Mouse (Mus musculus) CH12.LX (cell line): Measurements from ENCODE around the gene Clec12a. TPM values are rescaled to one million over a fixed set of nuclear protein-coding genes. Genes with fewer than 3 reads are reported as not detected.
A peak's percentile ranks its signal among the peaks of the same experiment; 100 is the strongest.
"Not testable (repeated sequence)": the region's sequence is repeated elsewhere in the genome, so short reads cannot be mapped to it uniquely, and the experiment has no call there.

Experiments
- DNase-seq: peaks from one replicate; pipeline ENCODE4 v3.0.0-alpha.2; 2013; ENCODE audit errors: extremely low read depth
- H3K27ac ChIP-seq: 2 replicates; pipeline ENCODE4 v1.5.1; 2012; ENCODE audit warnings: low read depth, mild to moderate bottlenecking, control low read depth, moderate library complexity; ENCODE audit not compliant: insufficient read depth
- H3K27me3 ChIP-seq: replicated peaks from 2 replicates; pipeline ENCODE3; 2012; ENCODE audit warnings: inconsistent platforms
- H3K36me3 ChIP-seq, 2 experiments: replicated peaks in 1 of 2; 2 replicates each; pipeline versions ENCODE3 to v1.6.1; 2012; ENCODE audit warnings: inconsistent platforms in 1 of 2, low read length in 1 of 2, mild to moderate bottlenecking in 1 of 2, mixed read lengths in 1 of 2, moderate library complexity in 1 of 2; ENCODE audit not compliant: control insufficient read depth in 1 of 2, insufficient read depth in 1 of 2
- H3K4me1 ChIP-seq, 2 experiments: 2 replicates each; pipeline ENCODE4 v1.6.1; 2012; ENCODE audit warnings: inconsistent platforms in 1 of 2, moderate library complexity in 1 of 2; ENCODE audit not compliant: insufficient read depth in 2 of 2, control insufficient read depth in 1 of 2
- H3K4me2 ChIP-seq: 2 replicates; pipeline ENCODE4 v1.6.1; 2012; ENCODE audit warnings: low read depth, mild to moderate bottlenecking, control low read depth; ENCODE audit not compliant: poor library complexity, insufficient read depth, severe bottlenecking
- H3K4me3 ChIP-seq, 3 experiments: fragments of 150-350 bp in 1 of 3; sonication (generic) in 1 of 3; replicated peaks in 1 of 3; 2 replicates each; pipeline versions ENCODE3 to v1.5.1; 2011 to 2012; ENCODE audit warnings: low read depth in 2 of 3, low read length in 2 of 3, mild to moderate bottlenecking in 2 of 3, moderate library complexity in 2 of 3, control low read depth in 1 of 3, improper control_type of control experiment in 1 of 3, inconsistent platforms in 1 of 3, mixed read lengths in 1 of 3; ENCODE audit not compliant: poor library complexity in 1 of 3
- H3K79me2 ChIP-seq: replicated peaks from 2 replicates; pipeline ENCODE4 v1.6.1; 2012; ENCODE audit warnings: mild to moderate bottlenecking, moderate library complexity; ENCODE audit not compliant: control insufficient read depth, poor library complexity, insufficient read depth, severe bottlenecking; ENCODE audit errors: extremely low read depth
- H3K9ac ChIP-seq: 2 replicates; pipeline ENCODE4 v1.6.1; 2012; ENCODE audit warnings: low read depth, mild to moderate bottlenecking, control low read depth, moderate library complexity; ENCODE audit not compliant: insufficient read depth
- H3K9me3 ChIP-seq: replicated peaks from 2 replicates; pipeline ENCODE3; 2012; ENCODE audit warnings: low read length, inconsistent platforms, mixed read lengths
- BHLHE40 ChIP-seq: IDR thresholded peaks from 2 replicates; pipeline ENCODE4 v1.6.1; 2011; ENCODE audit warnings: mild to moderate bottlenecking, low read depth, low read length, improper control_type of control experiment
- CHD1 ChIP-seq: IDR thresholded peaks from 2 replicates; pipeline ENCODE4 v1.6.1; 2012; ENCODE audit warnings: low read depth, low read length, improper control_type of control experiment, inconsistent platforms
- CTCF ChIP-seq, 2 experiments: IDR thresholded peaks in 1 of 2; conservative IDR thresholded peaks in 1 of 2; 2 replicates each; pipeline ENCODE4 v1.5.1; 2011 to 2012; ENCODE audit warnings: low read depth in 2 of 2, low read length in 2 of 2, improper control_type of control experiment in 1 of 2, inconsistent platforms in 1 of 2, mild to moderate bottlenecking in 1 of 2, moderate library complexity in 1 of 2
- E2F4 ChIP-seq: IDR thresholded peaks from 2 replicates; pipeline ENCODE4 v1.6.1; 2011; ENCODE audit warnings: low read depth, low read length, improper control_type of control experiment; ENCODE audit not compliant: insufficient replicate concordance
- ETS1 ChIP-seq: conservative IDR thresholded peaks from 2 replicates; pipeline ENCODE4 v1.6.1; 2012; ENCODE audit warnings: low read depth, mild to moderate bottlenecking, inconsistent platforms, low read length, improper control_type of control experiment, moderate library complexity
- GABPA ChIP-seq: IDR thresholded peaks from 2 replicates; pipeline ENCODE4 v1.6.1; 2012; ENCODE audit warnings: low read depth, low read length, improper control_type of control experiment, inconsistent platforms; ENCODE audit not compliant: insufficient replicate concordance
- IRF4 ChIP-seq: IDR thresholded peaks from 2 replicates; pipeline ENCODE4 v1.6.1; 2014; ENCODE audit warnings: low read depth, mild to moderate bottlenecking, inconsistent platforms, low read length, improper control_type of control experiment
- JUND ChIP-seq: conservative IDR thresholded peaks from 2 replicates; pipeline ENCODE4 v1.6.1; 2011; ENCODE audit warnings: low read depth, low read length, improper control_type of control experiment
- KAT2A ChIP-seq: IDR thresholded peaks from 2 replicates; pipeline ENCODE4 v1.6.1; 2012; ENCODE audit warnings: low read length, improper control_type of control experiment, inconsistent platforms; ENCODE audit not compliant: insufficient replicate concordance
- MAFK ChIP-seq: IDR thresholded peaks from 2 replicates; pipeline ENCODE4 v1.6.1; 2011; ENCODE audit warnings: low read length, improper control_type of control experiment; ENCODE audit not compliant: insufficient replicate concordance
- MAX ChIP-seq: IDR thresholded peaks from 2 replicates; pipeline ENCODE4 v1.6.1; 2011; ENCODE audit warnings: low read length, improper control_type of control experiment
- MAZ ChIP-seq: IDR thresholded peaks from 2 replicates; pipeline ENCODE4 v1.6.1; 2012; ENCODE audit warnings: low read depth, mild to moderate bottlenecking, inconsistent platforms, low read length, improper control_type of control experiment, moderate library complexity
- MXI1 ChIP-seq: IDR thresholded peaks from 2 replicates; pipeline ENCODE4 v1.6.1; 2011; ENCODE audit warnings: mild to moderate bottlenecking, low read depth, low read length, improper control_type of control experiment
- NELFE ChIP-seq: IDR thresholded peaks from 2 replicates; pipeline ENCODE4 v1.6.1; 2011; ENCODE audit warnings: low read depth, low read length, improper control_type of control experiment
- NRF1 ChIP-seq: IDR thresholded peaks from 2 replicates; pipeline ENCODE4 v1.6.1; 2014; ENCODE audit warnings: low read depth, mild to moderate bottlenecking, inconsistent platforms, low read length, improper control_type of control experiment, moderate library complexity
- POLR2A ChIP-seq: IDR thresholded peaks from 2 replicates; pipeline ENCODE4 v1.6.1; 2011; ENCODE audit warnings: low read depth, mild to moderate bottlenecking, improper control_type of control experiment, low read length
- POLR2AphosphoS2 ChIP-seq: IDR thresholded peaks from 2 replicates; pipeline ENCODE4 v1.6.1; 2011; ENCODE audit warnings: low read depth, low read length, improper control_type of control experiment
- RAD21 ChIP-seq: IDR thresholded peaks from 2 replicates; pipeline ENCODE4 v1.6.1; 2011; ENCODE audit warnings: low read depth, mild to moderate bottlenecking, low read length, improper control_type of control experiment, moderate library complexity
- TBP ChIP-seq: conservative IDR thresholded peaks from 2 replicates; pipeline ENCODE4 v1.6.1; 2011; ENCODE audit warnings: low read depth, low read length, improper control_type of control experiment
- TCF12 ChIP-seq: IDR thresholded peaks from 2 replicates; pipeline ENCODE4 v1.6.1; 2014; ENCODE audit warnings: low read depth, mild to moderate bottlenecking, inconsistent platforms, low read length, improper control_type of control experiment
- UBTF ChIP-seq: IDR thresholded peaks from 2 replicates; pipeline ENCODE4 v1.6.1; 2012; ENCODE audit warnings: low read depth, mild to moderate bottlenecking, inconsistent platforms, low read length, improper control_type of control experiment, moderate library complexity
- USF1 ChIP-seq: IDR thresholded peaks from 2 replicates; pipeline ENCODE4 v1.6.1; 2014; ENCODE audit warnings: low read depth, mild to moderate bottlenecking, inconsistent platforms, low read length, improper control_type of control experiment
- USF2 ChIP-seq: conservative IDR thresholded peaks from 2 replicates; pipeline ENCODE4 v1.6.1; 2011; ENCODE audit warnings: low read depth, low read length, improper control_type of control experiment
- ZC3H11A ChIP-seq: IDR thresholded peaks from 2 replicates; pipeline ENCODE4 v1.6.1; 2012; ENCODE audit warnings: low read depth, mild to moderate bottlenecking, inconsistent platforms, low read length, improper control_type of control experiment
- ZKSCAN1 ChIP-seq: IDR thresholded peaks from 2 replicates; pipeline ENCODE4 v1.6.1; 2012; ENCODE audit warnings: low read depth, inconsistent platforms, low read length, improper control_type of control experiment, borderline replicate concordance
- dilution Hi-C: fragments of 300-500 bp; cut with MboI; formaldehyde crosslinking; loops from 2 replicates; pipeline ENCODE4 v1.14.3; 2020; ENCODE audit warnings: low sequenced_read_pairs; ENCODE audit not compliant: extremely low pct_unique_long_range_greater_than_20kb, extremely low pct_ligation_motif_present
- in situ Hi-C: fragments of 300-500 bp; cut with MboI; formaldehyde crosslinking; loops from 3 replicates; pipeline ENCODE4 v1.14.3; 2019; ENCODE audit warnings: low sequenced_read_pairs, low pct_ligation_motif_present, low pct_unique_long_range_greater_than_20kb, mixed read lengths
- polyA plus RNA-seq: library from polyadenylated mRNA; unstranded; fragments of >175 nt; gene quantifications from 2 replicates; pipeline ENCODE4 v1.2.1, GENCODE M21; 2012; ENCODE audit warnings: low read depth; ENCODE audit not compliant: insufficient read length
- total RNA-seq, 2 experiments: library from RNA; depleted of rRNA; stranded (reverse); fragments of 300-350 nt in 1 of 2; fragments of >200 nt in 1 of 2; gene quantifications; 2 replicates each; pipeline ENCODE4 v1.2.3; 2012 to 2014

Clec12a gene
- total RNA-seq (2012; rRNA removed) = 1.7 TPM in 2 replicates
- 11.9 and 12.6 TPM in 2 replicates for total RNA-seq (2014; rRNA removed)
- polyA plus RNA-seq = 6.5 and 8.0 TPM in 2 replicates

GRCm38 (mm10) chr6:129342391-129342790 lies at the start of gene Clec12a:
Gene Clec12a (plus strand): TSS chr6:129342691.
- H3K27ac ChIP-seq, H3K9ac ChIP-seq, H3K79me2 ChIP-seq, in situ Hi-C loops, H3K36me3 ChIP-seq, H3K4me2 ChIP-seq, H3K9me3 ChIP-seq, H3K27me3 ChIP-seq, DNase-seq, H3K4me3 ChIP-seq, dilution Hi-C loops: not testable (repeated sequence)
- H3K4me1 ChIP-seq = peaks cover 2 to 15% of the 10 kb centered on the region in 2 experiments

DNA sequence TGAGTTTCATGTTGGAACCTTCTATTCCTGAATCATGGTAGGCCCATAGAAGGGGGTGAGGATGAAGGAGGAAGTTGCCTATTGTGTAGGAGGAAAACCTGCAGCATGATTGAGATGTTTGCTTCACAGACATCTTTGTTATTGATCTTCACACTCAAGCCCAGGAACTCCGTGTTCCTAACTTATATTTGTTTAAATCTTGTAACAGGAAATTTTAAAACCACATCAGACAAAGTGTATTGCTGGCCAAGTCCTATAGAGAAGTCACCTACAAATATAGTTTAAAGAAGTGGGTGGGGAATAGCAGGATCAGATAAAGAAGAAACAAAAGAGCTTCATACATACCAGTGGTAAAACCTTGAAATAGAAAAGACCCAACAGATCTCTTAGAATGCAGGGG lies 38.3 kb upstream of the Clec12a start:
- H3K79me2 ChIP-seq = no peaks in the 10 kb centered on the region
- no peaks in the 10 kb centered on the region for H3K27me3 ChIP-seq
- dilution Hi-C loops (no loop called here), in situ Hi-C loops (no loop called here)
- H3K36me3 ChIP-seq = no peaks in the 10 kb centered on the region
- no peak overlapping the region for H3K9ac ChIP-seq
- H3K4me1 ChIP-seq = peaks cover 0 to 3% of the 10 kb centered on the region in 2 experiments; a peak in 1 of 4 replicates
- no peak overlapping the region for H3K4me3 ChIP-seq
- no peak overlapping the region for H3K27ac ChIP-seq
- no peak for DNase-seq
- no peaks in the 10 kb centered on the region for H3K9me3 ChIP-seq
- no peak overlapping the region for H3K4me2 ChIP-seq
- TF ChIP-seq MAX (no peak), NRF1 (no peak)

DNA sequence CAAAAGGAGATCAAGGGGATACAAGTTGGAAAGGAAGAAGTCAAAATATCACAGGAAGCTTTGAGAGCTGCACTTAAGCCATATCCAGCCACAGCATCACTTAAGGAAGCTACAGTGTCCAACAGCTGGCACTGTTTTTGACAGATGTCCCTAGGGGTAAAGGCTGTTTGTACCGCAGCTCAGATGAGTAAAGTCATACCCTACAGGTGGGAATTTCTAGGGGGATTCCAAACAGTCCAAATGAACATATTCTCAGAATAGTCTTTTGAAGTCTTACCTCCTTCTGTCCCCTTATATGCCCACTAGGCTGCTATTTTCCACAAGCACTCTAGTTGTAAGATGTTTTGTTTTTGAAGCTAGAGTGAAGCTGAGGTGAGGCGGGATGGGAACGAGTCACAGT lies 30.0 kb upstream of the Clec12a start:
- Histone ChIP-seq H3K4me2 (peak overlapping the region; percentile 92), H3K4me1 (peaks cover 7 to 46% of the 10 kb centered on the region in 2 experiments; a peak in 3 of 4 replicates), H3K9ac (peak overlapping the region; percentile 88), H3K36me3 (no peaks in the 10 kb centered on the region), H3K79me2 (0 out of 2 replicates have a peak, but pooled peaks cover 4% of the 10 kb centered on the region), H3K4me3 (peak overlapping the region in 1 of 3 experiments; percentile 38), H3K27me3 (no peaks in the 10 kb centered on the region), H3K27ac (peak overlapping the region; percentile 95), H3K9me3 (no peaks in the 10 kb centered on the region)
- dilution Hi-C loops = no loop called here
- DNase-seq = peak; percentile 83
- in situ Hi-C loops = no loop called here
- TF ChIP-seq KAT2A (0 out of 2 replicates have a peak, but pooled peaks have one; percentile 74), CHD1 (no peak), CTCF (conservative IDR thresholded peaks at IDR 0.05 in 1 of 2, IDR thresholded peaks at IDR 0.05 in 1 of 2; ENCODE audit: low read depth in 2 of 2, low read length in 2 of 2) (no peak), E2F4 (0 out of 2 replicates have a peak, but pooled peaks have one; percentile 72), GABPA (no peak), POLR2AphosphoS2 (peak; percentile 56; the same call in 1 of the 2 replicates), MAZ (0 out of 2 replicates have a peak, but pooled peaks have one; percentile 41), MAFK (peak; percentile 81), MXI1 (no peak), IRF4 (peak; percentile 95), BHLHE40 (peak; percentile 90), JUND (peak; percentile 82), ZKSCAN1 (no peak), UBTF (no peak), USF2 (no peak), TBP (peak; percentile 71; the same call in 1 of the 2 replicates), NRF1 (no peak), NELFE (no peak), RAD21 (no peak; the same call in 1 of the 2 replicates), ZC3H11A (no peak), ETS1 (peak; percentile 99), POLR2A (no peak), TCF12 (peak; percentile 99), USF1 (no peak)
